Mouse (Mus musculus) CD8-positive naive resting alpha-beta T cell, adult 57 days (primary cell): ENCODE data around the gene Ccl19. TPM values are rescaled to one million over a fixed set of nuclear protein-coding genes. Genes with fewer than 3 reads are reported as not detected.

Experiments used
- total RNA-seq: library from RNA; stranded (reverse); gene quantifications from one replicate; pipeline ENCODE4 v1.2.4, GENCODE M21; 2023

Ccl19 gene
- not detected for total RNA-seq

GRCm38 (mm10) chr4:42756477-42756876 is at the start of gene Ccl19:
Gene Ccl19, minus strand, starts transcription at chr4:42756577.

GRCm38 (mm10) chr4:42773893-42774292 is 17.5 kb upstream of the Ccl19 start, which contains the start of gene Ccl21a:
Gene Ccl21a, minus strand, starts transcription at chr4:42773993.

GRCm38 (mm10) chr4:42735245-42735644 is 21.1 kb downstream of the Ccl19 start, which contains the start of gene 4930578G10Rik:
Gene 4930578G10Rik, plus strand, starts transcription at chr4:42735545.

Other genes starting within 250 kb of the Ccl19 start
- gene Fam205a2, start 228.4 kb downstream of the Ccl19 start, total RNA-seq = not detected
- not detected for gene Gm10591, start 144.4 kb downstream of the Ccl19 start, total RNA-seq
- gene Gm2564, start 126.9 kb downstream of the Ccl19 start, total RNA-seq = not detected
- not detected for gene Ccl27b, start 101.3 kb downstream of the Ccl19 start, total RNA-seq
- not detected for gene Il11ra2, start 94.7 kb downstream of the Ccl19 start, total RNA-seq
- gene 4930578G10Rik, start 21.0 kb downstream of the Ccl19 start, total RNA-seq = not detected
- gene Ccl21a, start 17.4 kb upstream of the Ccl19 start, total RNA-seq = not detected
- not detected for gene Fam205a1, start 97.3 kb upstream of the Ccl19 start, total RNA-seq
- not detected for gene Gm12394, start 100.2 kb upstream of the Ccl19 start, total RNA-seq
- gene Fam205c, start 117.7 kb upstream of the Ccl19 start, total RNA-seq = not detected
- gene Phf24, start 160.1 kb upstream of the Ccl19 start, total RNA-seq = not detected
- 23.3 TPM for gene Dnajb5, start 193.2 kb upstream of the Ccl19 start, total RNA-seq
- not detected for gene 1700022I11Rik, start 213.0 kb upstream of the Ccl19 start, total RNA-seq
- 96.8 TPM for gene Vcp, start 243.9 kb upstream of the Ccl19 start, total RNA-seq